Mouse (Mus musculus) liver, adult (tissue): ENCODE data around the gene Zfp760.
"Not testable (repeated sequence)": the region's sequence is repeated elsewhere in the genome, so short reads cannot be mapped to it uniquely, and the experiment has no call there.

ENCODE experiments used
- GATA4 ChIP-seq: IDR thresholded peaks from 2 replicates; pipeline ENCODE4 v1.6.1; 2014; ENCODE audit warnings: mild to moderate bottlenecking, low read length; ENCODE audit not compliant: insufficient replicate concordance

The Zfp760 gene

GRCm38 (mm10) chr17:21707343-21707996 lies at the start of gene Zfp760:
TSS of gene Zfp760 (plus strand) at chr17:21707741.
- TF ChIP-seq GATA4: peak; percentile 18; the same call in 1 of the 2 replicates

GRCm38 (mm10) chr17:21679273-21680018 lies 28.1 kb upstream of the Zfp760 start:
- no peak for TF ChIP-seq GATA4

GRCm38 (mm10) chr17:21691560-21691959 lies 16.0 kb upstream of the Zfp760 start, which contains the start of gene Gm10226:
TSS of gene Gm10226 (plus strand) at chr17:21691860.
- no peak for TF ChIP-seq GATA4

DNA sequence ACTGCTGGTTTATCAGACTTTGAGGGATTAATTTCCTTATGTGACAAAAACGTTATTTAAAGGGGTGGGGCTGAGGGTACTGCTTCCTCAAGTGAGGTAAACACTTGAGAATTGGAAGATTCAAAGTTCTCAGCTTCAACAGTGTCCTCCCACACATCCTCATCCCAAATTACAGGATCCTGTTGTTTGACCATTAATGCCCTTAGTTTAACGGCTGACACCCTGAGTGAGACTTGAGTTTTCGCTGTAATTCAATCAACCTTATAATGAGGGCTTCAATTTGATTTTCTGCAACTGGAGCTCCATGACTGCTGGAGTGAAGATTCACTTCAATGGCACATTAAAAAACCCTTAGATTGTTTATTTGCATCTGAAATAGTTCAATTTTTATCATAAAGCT lies 14.2 kb upstream of the Zfp760 start:
- TF ChIP-seq GATA4: no peak

DNA sequence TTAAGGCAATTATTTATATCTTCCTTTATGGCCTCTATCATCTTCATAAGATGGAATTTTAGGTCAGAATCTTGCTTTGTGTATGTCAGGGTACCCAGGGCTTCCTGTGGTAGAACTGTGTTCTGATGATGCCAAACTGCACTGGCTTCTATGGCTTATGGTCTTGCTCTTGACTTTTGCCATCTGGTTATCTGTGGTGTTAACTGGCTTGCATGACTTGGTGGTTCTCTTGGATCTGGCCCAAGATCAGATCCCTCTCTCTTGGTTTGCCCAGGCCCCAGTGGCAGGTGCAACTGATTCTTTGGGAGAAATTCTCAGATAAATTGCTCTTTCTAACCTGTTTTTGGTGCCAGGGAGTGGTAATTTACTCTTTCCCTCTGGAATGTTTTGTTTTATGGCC lies 11.5 kb upstream of the Zfp760 start:
- TF ChIP-seq GATA4: no peak

DNA sequence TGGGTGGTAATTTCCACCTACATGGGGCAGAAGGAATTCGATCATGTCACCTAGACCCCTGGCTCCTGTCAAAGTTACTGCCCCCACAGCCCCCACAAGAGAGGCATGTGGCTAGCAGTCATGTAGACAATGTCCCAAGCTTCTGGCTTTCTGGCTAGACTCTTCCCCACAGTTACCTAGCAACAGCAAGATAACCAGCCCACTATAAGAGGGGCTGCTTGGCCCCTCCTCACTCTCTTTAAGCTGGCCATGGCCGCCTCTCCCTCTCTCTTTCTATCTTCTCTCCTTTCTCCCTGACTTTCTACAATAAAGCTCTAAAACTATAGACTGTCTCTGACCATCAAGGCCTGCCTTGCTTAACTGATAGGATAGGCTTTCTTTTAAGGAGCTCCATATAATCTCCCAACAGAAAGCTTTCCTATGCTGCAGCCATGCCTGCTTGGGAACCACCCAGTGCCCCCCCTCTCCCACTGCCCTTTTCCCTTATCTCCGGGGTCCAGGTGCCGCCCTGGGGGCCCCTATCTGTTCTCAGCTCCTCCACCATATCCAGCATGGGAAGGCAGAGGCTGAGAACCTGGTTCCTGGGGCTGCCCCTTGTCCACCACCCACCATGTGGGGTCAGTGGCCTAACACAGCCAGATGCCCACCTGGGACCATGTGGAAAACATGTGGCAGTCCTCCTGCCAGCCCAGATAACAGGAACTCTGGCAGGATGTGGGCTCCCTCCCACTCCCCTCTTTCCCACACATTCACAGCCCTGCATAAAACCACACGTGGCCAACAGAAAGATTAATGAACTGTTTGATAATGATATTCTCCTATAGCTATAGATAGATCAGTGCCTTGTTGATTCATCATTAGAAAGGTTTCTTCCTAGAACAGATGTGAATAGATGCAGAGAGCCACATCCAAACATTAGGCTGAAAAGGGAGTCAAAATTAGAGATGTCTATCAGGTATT lies 5.0 kb upstream of the Zfp760 start:
- TF ChIP-seq GATA4: no peak

GRCm38 (mm10) chr17:21703414-21703813 lies 4.1 kb upstream of the Zfp760 start:
- TF ChIP-seq GATA4: no peak

- no peak for TF ChIP-seq GATA4
Measured at GRCm38 (mm10) chr17:21708401-21708800, 860 bp downstream of the Zfp760 start.

DNA sequence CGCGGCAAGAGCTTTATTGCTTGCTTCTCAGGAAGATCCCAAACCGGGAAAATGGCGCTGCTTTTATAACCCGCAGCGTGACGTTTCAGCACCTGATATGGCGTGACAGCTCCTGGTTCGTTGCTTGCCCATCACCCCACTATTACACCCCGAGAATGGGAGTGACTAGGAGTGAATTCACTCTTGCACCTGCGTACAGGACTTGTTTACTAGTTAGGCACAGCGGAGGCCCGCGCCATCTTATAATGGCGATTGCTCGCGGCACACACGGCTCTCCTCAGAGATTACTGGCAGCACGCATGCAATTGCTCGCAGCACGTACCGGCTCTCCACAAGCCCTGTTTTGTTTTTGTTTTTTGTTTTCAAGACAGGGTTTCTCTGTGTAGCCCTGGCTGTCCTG lies 23.0 kb downstream of the Zfp760 start, which contains the start of gene Zfp229:
Gene Zfp229 (plus strand): TSS at position 301 of the 400 bp plus-strand sequence.
- not testable (repeated sequence) for TF ChIP-seq GATA4

GRCm38 (mm10) chr17:21733049-21733448 lies 25.5 kb downstream of the Zfp760 start:
- no peak for TF ChIP-seq GATA4

DNA sequence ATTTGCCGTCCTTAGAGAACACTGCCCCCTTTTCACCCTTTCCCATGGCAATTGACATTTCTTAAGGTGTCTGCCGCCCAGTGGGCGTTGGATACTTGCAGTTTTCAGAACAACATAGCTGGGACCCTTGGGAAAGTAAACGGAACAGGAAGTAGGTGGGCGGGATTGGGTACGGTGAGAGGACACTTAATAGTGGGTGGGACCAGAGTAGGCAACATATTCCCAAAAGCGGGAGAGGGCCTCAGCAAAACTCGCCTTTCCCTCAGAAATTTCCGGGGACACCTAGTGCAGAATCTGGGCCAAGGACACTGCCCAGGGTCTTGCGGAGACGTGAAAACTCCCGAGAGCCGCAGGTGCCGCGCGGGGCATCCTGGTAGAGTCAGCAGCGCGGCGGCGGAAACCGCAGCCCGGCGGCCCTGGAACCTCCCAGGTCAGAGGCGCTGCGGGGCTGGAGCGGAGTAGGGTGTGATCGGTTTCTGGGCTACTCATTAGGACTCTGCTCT lies 26.0 kb downstream of the Zfp760 start:
- no peak for TF ChIP-seq GATA4

DNA sequence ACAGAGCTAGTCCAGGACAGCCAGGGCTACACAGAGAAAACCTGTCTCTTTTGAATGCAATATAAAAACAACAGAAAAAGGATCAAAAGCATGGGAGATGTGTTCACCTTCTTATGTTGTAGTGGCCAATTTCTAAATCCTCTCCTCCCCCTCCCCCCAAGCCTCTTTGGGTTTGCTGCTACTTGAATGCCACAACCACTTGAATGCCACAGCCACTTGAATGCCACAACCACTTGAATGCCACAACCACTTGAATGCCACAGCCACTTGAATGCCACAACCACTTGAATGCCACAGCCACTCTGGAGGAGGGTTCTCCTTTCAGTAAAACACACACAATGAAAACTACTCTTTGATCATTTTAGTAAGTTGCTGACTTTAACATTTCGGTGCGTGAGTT lies 45.2 kb downstream of the Zfp760 start:
- no peak for TF ChIP-seq GATA4

GRCm38 (mm10) chr17:21753342-21754208 lies 46.0 kb downstream of the Zfp760 start:
- TF ChIP-seq GATA4: no peak

- TF ChIP-seq GATA4: no peak
Measured at GRCm38 (mm10) chr17:21770336-21770735, 62.8 kb downstream of the Zfp760 start.
